Mouse (Mus musculus) heart, embryonic 14.5 days (tissue): ENCODE measurements around the gene Mgat2. TPM values are rescaled to one million over a fixed set of nuclear protein-coding genes. Genes with fewer than 3 reads are reported as not detected.

ENCODE experiments used
- ATAC-seq: fragments of 200-750 bp; cut with Nextera tagmentation; 2 replicates; pipeline ENCODE4 v1.8.0; 2017; ENCODE audit warnings: low read depth, moderate TSS enrichment; ENCODE audit not compliant: insufficient number of reproducible peaks, insufficient read depth, low FRiP score
- H3K27ac ChIP-seq, 2 experiments: fragments of 200-500 bp in 1 of 2; fragments of 300-500 bp in 1 of 2; sonication (generic) in 1 of 2; replicated peaks in 1 of 2; 2 replicates each; pipeline ENCODE4 v1.5.1; 2012 to 2014; ENCODE audit warnings: low read depth in 2 of 2, low read length in 2 of 2, control low read depth in 1 of 2, mild to moderate bottlenecking in 1 of 2, mixed read lengths in 1 of 2; ENCODE audit not compliant: control insufficient read depth in 1 of 2, insufficient read depth in 1 of 2
- H3K27me3 ChIP-seq: fragments of 300-500 bp; sonication (generic); 2 replicates; pipeline ENCODE4 v1.6.1; 2014; ENCODE audit warnings: mild to moderate bottlenecking, low read length, control low read depth; ENCODE audit not compliant: control insufficient read depth, insufficient read depth
- H3K36me3 ChIP-seq: fragments of 300-500 bp; sonication (generic); 2 replicates; pipeline ENCODE4 v1.6.1; 2014; ENCODE audit warnings: mild to moderate bottlenecking, control low read depth, low read length, mixed read lengths; ENCODE audit not compliant: control insufficient read depth, insufficient read depth
- H3K4me1 ChIP-seq, 2 experiments: fragments of 200-500 bp in 1 of 2; fragments of 300-500 bp in 1 of 2; sonication (generic) in 1 of 2; 2 replicates each; pipeline ENCODE4 v1.6.1; 2012 to 2014; ENCODE audit warnings: low read length in 2 of 2, control low read depth in 1 of 2, mixed read lengths in 1 of 2; ENCODE audit not compliant: control insufficient read depth in 2 of 2, insufficient read depth in 2 of 2
- H3K4me2 ChIP-seq: fragments of 300-500 bp; sonication (generic); 2 replicates; pipeline ENCODE4 v1.6.1; 2014; ENCODE audit warnings: mild to moderate bottlenecking, low read length
- H3K4me3 ChIP-seq, 2 experiments: fragments of 200-500 bp in 1 of 2; fragments of 300-500 bp in 1 of 2; sonication (generic) in 1 of 2; 2 replicates each; pipeline ENCODE4 v1.5.1; 2012 to 2014; ENCODE audit warnings: low read length in 2 of 2, mild to moderate bottlenecking in 2 of 2, control low read depth in 1 of 2, low read depth in 1 of 2, moderate library complexity in 1 of 2; ENCODE audit not compliant: control insufficient read depth in 1 of 2, insufficient read depth in 1 of 2
- H3K9ac ChIP-seq: fragments of 300-500 bp; sonication (generic); 2 replicates; pipeline ENCODE4 v1.6.1; 2014; ENCODE audit warnings: mild to moderate bottlenecking, low read length
- H3K9me3 ChIP-seq: fragments of 300-500 bp; sonication (generic); 2 replicates; pipeline ENCODE4 v1.6.1; 2016; ENCODE audit warnings: low read length, control low read depth; ENCODE audit not compliant: control insufficient read depth
- WGBS: fragments of 180-500 bp; shearing (Covaris S2); extraction: QIAGEN DNeasy Blood & Tissue Kit; methylation state at CpG from one replicate; pipeline ENCODE4 v1.1.7; 2014; 5-methylcytosine and 5-hydroxymethylcytosine counted together
- polyA plus RNA-seq: library from polyadenylated mRNA; unstranded; fragments of >200 nt; fragmentation: Nextera tagmentation; extraction: Ambion mirVana; gene quantifications from 2 replicates; pipeline ENCODE4 v1.2.1, GENCODE M21; 2014

Mgat2 gene
- polyA plus RNA-seq, 1 experiment from 2014 or later = 44.6 TPM

DNA sequence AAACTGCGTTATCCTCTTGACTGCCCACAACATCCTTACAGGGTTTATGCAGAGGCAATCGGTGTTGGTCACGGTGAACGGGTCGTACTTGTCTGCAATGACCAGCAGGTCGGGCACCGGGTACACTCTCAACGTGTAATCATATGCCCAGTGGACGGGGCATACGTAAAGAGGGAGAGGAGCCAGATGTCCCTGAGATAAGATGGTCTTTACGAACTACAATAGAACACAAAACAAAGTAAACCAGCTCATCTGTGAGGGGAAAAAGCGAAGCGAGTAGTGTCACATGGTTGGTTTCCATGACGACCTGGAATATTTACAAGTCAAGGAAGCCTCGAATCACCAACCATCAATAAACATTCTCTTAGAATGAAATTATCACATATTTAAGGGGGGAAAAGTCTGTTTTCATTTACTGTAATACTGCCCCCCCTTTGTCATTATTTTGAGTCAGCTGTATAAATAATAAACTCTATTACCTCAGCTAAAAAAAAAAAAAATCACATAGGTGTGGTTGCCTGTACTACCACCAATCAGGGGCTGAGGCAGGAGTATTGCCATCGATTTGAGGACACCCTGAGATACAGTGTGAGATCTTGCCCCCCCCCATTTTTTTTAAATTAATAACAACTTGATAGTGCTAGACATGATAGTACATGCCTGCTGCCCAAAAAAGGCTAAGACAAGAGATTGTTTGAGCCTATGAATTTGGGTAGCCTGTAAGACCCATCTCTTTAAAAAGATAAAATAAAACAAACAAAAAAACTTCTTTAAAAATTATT is 20.3 kb downstream of the Mgat2 start, which contains the start of gene Gm49384:
TSS of gene Gm49384 (minus strand) at position 216 of the 782 bp plus-strand sequence.
- WGBS = 86% methylated on average over 16 of the region's 16 CpGs
- H3K27ac ChIP-seq = no peak within 1 kb of the TSS
- H3K36me3 ChIP-seq = peaks cover 61% of the 10 kb centered on the region
- no peaks in the 10 kb centered on the region for H3K27me3 ChIP-seq
- no peak for ATAC-seq
- H3K9ac ChIP-seq = no peak within 1 kb of the TSS
- H3K4me3 ChIP-seq = no peak within 1 kb of the TSS
- 0 out of 4 replicates have a peak, but pooled peaks cover 0 to under 1% of the 10 kb centered on the region in 2 experiments for H3K4me1 ChIP-seq
- H3K9me3 ChIP-seq = no peaks in the 10 kb centered on the region
- H3K4me2 ChIP-seq = no peak within 1 kb of the TSS

GRCm38 (mm10) chr12:69207396-69207795 is 23.4 kb downstream of the Mgat2 start:
- H3K36me3 ChIP-seq = peaks cover 51% of the 10 kb centered on the region
- no peaks in the 10 kb centered on the region for H3K27me3 ChIP-seq
- WGBS = 91% methylated on average over 8 of the region's 8 CpGs
- H3K27ac ChIP-seq = no peak overlapping the region
- H3K4me3 ChIP-seq = no peak overlapping the region
- no peak overlapping the region for H3K4me2 ChIP-seq
- ATAC-seq = no peak
- H3K9ac ChIP-seq = no peak overlapping the region
- H3K4me1 ChIP-seq = no peaks in the 10 kb centered on the region
- no peaks in the 10 kb centered on the region for H3K9me3 ChIP-seq

GRCm38 (mm10) chr12:69207926-69208325 is 24.0 kb downstream of the Mgat2 start:
- Histone ChIP-seq H3K4me2 (no peak overlapping the region), H3K9me3 (no peaks in the 10 kb centered on the region), H3K36me3 (peaks cover 51% of the 10 kb centered on the region), H3K27ac (no peak overlapping the region), H3K9ac (no peak overlapping the region), H3K4me3 (no peak overlapping the region), H3K27me3 (no peaks in the 10 kb centered on the region), H3K4me1 (no peaks in the 10 kb centered on the region)
- ATAC-seq = no peak
- WGBS = 93% methylated on average over 7 of the region's 7 CpGs

DNA sequence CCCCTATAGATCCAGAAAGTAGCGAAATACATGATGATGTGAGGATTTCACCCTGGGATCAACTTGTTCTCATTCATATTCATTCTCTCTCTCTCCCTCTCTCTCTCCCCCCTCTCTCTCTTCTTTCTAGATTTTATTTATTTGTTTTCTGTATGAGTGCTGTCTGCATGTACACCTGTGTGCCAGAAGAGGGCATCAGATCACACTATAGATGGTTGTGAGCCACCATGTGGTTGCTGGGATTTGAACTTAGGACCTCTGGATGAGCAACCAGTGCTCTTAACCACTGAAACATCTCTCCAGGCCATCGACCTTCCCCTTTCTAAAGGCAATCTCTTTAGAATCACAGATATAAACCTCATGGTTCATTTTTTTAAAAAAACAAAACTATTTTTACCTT is 24.6 kb downstream of the Mgat2 start:
- ATAC-seq = no peak
- Histone ChIP-seq H3K36me3 (peaks cover 50% of the 10 kb centered on the region), H3K4me2 (no peak overlapping the region), H3K9me3 (no peaks in the 10 kb centered on the region), H3K9ac (no peak overlapping the region), H3K4me1 (no peaks in the 10 kb centered on the region), H3K27me3 (no peaks in the 10 kb centered on the region), H3K27ac (no peak overlapping the region), H3K4me3 (no peak overlapping the region)
- 88% methylated on average over 2 of the region's 2 CpGs for WGBS

DNA sequence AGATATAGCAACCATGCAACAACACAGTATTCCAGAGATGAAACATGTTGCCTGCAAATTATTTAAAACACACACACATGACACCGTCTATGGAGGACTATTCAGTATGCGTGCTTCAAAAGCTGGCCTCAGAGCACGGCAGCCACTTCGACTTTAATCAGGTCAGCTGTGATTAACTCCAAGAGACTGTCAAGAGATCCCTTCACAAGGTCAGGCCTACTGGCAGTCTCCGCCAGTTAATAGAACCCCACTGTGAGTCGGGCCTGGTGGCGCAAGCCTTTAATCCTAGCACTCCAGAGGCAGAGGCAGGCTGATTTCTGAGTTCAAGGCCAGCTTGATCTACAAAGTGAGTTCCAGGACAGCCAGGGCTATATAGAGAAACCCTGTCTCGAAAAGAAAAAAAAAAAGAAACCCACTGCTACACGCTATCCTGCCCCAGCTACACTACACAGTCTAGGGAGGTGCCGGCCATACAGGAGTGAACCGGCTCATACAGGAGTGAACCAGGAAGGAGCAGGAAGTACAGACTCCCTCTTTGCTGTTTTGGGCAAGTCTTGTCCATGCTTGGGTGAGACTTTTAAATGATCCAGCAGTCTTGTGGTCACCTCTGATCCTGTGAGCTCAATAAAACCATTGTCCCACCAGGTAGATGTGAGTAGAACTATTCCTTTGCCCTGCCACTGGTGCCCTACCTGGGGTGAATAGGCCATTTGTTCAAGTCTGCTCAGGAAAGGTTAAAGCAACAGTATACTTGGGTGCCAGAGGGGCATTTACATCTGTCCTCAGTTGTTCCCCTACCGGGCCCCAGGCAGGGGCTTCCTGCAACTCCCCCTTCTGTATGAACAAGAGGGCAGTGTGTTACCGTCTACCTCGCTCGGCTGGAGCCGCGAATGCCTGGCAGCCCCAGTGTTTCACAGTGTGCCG is 26.4 kb downstream of the Mgat2 start:
- H3K27ac ChIP-seq = no peak overlapping the region
- H3K4me1 ChIP-seq = no peaks in the 10 kb centered on the region
- H3K9ac ChIP-seq = no peak overlapping the region
- WGBS = 82% methylated on average over 18 of the region's 18 CpGs
- H3K4me3 ChIP-seq = no peak overlapping the region
- H3K27me3 ChIP-seq = no peaks in the 10 kb centered on the region
- no peak overlapping the region for H3K4me2 ChIP-seq
- peaks cover 66% of the 10 kb centered on the region for H3K36me3 ChIP-seq
- no peak for ATAC-seq
- H3K9me3 ChIP-seq = no peaks in the 10 kb centered on the region

DNA sequence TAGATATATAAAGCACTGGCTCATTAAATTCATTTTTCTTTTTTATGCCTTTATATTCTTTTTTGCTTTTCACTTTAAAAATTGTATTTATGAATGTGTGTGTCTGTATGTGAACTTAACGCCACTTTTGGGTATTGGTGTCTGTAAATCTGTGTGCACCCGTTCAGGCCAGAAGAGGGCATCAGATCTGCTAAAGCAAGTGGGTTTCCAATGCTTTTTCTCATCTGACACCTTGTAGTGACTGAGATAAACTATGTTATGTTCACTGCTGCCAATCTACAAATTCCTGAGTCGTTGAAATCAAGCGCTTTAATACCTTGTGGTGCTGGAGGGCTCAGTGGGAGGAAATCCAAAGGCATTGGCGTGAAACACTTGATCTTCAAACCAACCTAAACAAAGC is 27.1 kb downstream of the Mgat2 start:
- no peaks in the 10 kb centered on the region for H3K9me3 ChIP-seq
- H3K4me2 ChIP-seq = peak overlapping the region; percentile 25; the same call in 1 of the 2 replicates
- H3K9ac ChIP-seq = no peak overlapping the region
- no peaks in the 10 kb centered on the region for H3K27me3 ChIP-seq
- H3K4me1 ChIP-seq = no peaks in the 10 kb centered on the region
- WGBS = 38% methylated on average over 5 of the region's 5 CpGs
- H3K36me3 ChIP-seq = peaks cover 71% of the 10 kb centered on the region
- no peak for ATAC-seq
- H3K27ac ChIP-seq = 0 out of 4 replicates have a peak overlapping the region, but pooled peaks of 1 of the 2 experiments have one; percentile 41
- H3K4me3 ChIP-seq = no peak overlapping the region

DNA sequence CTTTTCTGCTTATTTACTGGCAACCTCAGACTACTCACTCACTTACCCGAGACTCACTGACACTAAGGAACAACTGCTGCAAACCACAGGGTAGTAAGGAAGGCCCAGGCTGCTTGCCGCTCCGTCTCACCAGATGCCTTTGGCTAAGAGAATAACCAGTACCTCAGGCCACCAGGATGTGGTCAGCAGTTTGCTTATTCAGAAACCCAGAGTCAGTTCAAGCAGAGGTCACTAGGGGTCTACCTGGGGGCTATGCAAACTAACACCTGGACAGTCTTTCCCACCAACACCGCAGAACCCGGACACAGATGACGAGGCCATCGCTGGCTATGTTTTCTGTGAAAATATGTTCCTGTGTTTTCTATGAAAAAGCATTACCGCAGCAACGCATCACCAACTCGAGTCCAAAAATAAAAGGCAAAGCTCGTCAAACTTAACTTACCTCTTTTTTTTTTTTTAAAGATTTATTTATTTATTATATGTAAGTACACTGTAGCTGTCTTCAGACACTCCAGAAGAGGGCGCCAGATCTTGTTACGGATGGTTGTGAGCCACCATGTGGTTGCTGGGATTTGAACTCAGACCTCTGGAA is 29.3 kb downstream of the Mgat2 start:
- H3K27ac ChIP-seq = no peak overlapping the region
- H3K4me2 ChIP-seq = no peak overlapping the region
- no peak overlapping the region for H3K4me3 ChIP-seq
- ATAC-seq = no peak
- no peaks in the 10 kb centered on the region for H3K9me3 ChIP-seq
- H3K9ac ChIP-seq = no peak overlapping the region
- no peaks in the 10 kb centered on the region for H3K4me1 ChIP-seq
- WGBS = 93% methylated on average over 13 of the region's 13 CpGs
- H3K27me3 ChIP-seq = no peaks in the 10 kb centered on the region
- peaks cover 80% of the 10 kb centered on the region for H3K36me3 ChIP-seq
